Mouse (Mus musculus): ENCODE measurements around the gene Stab1. TPM values are rescaled to one million over a fixed set of nuclear protein-coding genes. Genes with fewer than 3 reads are reported as not detected.

Gene Stab1
- total RNA-seq, 1 experiment from 2014 or later: 74.4 TPM

DNA sequence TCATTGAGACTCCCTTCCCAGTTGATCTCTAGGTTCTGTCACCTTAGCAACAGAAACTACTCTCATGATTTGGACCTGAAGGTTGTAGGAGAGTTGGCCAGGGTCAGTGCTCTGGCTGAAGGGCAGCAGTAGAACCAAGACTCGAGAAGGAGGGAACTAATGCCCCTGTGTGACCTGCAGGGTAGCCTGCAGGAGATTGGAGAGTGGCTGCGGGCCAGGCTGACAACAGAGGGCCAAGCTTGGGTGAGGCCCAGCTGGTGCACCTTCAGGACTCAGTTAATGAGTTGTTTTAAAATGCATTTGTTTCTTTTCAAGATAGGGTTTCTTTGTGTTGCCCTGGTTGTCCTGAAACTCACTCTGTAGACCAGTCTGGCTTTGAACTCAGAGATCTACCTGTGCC lies 3.4 kb downstream of the Stab1 start:
- peak; percentile 69 for DNase-seq

DNA sequence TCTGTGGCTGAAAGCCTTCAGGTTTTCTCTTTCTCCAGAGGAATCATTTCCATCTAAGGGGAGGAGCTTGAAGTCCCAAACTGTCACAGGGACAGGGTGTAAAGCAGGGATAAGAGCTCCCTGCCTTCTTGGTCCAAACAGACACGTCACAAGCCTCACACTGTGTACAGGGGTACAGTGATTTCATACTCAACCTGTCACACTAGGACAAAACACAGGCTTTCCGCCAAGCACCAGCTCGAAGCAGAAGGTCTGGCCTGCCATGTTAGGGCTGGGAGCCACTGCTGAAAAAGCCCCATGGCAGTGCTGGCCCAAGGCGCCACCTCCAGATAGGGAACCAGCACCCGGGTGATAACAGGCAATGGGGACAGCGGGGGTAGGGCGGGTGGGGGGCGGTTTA lies 4.4 kb downstream of the Stab1 start:
- no peak for DNase-seq

DNA sequence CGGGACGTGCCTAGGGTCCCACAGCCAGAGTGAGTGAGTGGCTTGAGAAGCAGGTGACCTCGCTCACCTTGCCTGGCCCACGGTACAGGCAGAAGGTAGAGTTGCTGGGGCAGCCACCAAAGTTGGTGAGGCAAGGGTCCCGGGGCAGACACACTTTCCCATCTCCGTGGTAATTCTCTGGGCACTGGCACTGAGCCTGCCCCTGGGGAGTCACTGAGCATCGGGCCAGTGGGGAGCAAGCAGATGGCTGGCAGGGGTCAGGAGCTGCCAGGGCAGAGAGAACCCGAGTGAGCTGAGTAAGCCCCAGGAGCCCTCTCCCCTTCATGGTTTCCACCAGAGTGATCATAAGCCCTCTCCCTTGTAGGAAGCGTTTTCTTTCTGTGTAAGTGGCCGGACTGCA lies 6.8 kb downstream of the Stab1 start:
- no peak for DNase-seq

DNA sequence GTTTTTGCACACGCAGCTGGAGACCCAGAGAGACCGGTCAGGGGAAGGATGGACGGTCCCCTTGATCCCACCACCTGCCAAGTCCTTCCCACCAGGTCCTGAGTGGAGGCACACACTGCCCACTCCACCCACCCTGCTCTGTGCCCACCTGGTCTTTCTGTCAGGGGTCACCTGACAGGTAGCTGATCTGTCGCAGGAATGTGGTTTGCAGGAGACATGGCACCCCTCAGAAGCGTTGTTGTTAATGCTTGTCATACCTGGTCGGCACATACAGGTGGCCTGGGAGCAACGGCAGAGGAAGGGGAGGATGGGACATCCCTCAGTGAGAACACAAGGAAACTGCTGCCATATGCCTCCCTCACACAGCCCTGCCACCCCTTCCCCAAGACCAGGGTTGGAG lies 7.2 kb downstream of the Stab1 start:
- DNase-seq: no peak

DNA sequence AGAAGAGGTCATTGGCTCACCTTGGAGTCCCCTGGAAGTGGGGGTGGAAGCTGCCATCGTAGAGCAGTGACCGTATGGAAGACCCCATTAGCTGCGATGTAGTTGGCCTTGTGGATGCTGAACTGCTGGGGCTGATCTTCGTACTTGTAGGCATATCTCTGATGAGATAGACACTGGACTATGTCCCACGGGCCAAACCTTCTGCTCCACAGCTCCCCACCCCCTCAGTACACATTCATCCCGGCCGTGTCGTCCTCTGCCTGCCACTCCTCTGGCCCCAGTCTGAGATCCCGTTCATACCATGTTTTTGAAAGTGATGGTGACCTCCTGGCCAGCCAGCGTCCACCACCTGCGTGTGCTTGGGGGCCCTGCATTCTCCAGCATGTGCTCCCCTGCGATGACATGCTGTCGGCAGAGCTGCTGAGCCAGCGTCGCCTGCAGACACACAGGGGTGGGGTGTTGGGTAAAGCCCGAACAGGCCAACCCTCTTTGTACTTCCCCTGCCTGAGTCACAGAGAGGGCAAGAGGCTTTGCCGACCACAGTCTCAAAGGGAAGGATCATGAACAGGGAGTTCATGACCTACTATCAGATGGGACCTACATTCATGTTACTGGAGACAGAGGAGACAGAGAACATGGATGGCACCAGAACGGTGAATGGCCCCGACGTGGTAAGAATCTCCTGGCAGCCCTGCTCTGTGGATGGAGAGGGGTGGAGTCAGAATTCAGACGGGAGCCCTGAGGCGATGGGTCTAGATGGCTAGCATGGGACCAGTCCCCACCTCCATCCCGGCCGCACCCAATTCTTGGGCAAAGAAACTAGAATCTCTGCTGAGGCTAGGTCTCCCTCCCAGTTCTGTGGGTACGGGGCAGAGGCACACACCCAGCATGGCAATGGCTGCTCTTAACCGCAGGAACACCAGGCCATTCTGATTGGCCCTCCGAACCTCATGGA lies 8.0 kb downstream of the Stab1 start:
- no peak for DNase-seq

DNA sequence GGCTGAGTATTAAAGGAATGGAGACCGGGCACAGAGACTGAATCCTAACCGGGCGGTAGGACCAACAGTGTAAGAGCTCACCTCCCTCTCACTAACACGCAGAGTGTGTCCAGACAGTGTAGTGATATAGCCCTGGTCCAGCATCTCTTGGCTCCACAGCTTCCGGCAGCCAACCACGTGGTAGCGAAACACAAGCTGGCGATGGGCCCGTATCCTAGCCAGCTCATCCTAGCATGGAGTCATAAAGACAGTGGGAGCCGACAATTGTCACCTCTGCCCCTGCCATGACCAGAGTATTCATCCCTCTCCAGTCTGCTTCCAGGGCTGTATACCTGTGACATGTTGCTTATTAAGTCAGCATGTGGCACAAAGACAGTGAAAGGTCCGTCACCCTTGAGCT lies 22.7 kb downstream of the Stab1 start:
- no peak for DNase-seq

DNA sequence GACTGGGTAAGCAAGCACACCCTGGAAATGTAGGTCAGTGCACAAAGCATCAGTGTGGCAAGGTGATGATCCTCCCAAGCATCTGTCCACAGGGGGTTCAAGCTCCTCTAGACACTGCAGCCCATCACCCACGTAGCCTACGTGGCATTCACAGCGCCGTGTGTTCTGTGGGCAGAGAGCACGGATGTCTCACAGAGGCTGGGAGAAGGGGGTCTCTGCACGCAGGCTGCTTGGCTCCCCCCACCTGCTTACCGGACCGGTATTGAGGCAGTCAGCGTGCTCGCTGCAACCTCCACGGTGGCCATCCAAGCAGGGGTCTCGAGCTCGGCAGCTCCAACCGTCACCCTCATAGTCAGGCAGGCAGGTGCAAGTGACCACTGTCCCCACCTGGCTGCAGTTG lies 27.4 kb downstream of the Stab1 start:
- DNase-seq: peak; percentile 2

DNA sequence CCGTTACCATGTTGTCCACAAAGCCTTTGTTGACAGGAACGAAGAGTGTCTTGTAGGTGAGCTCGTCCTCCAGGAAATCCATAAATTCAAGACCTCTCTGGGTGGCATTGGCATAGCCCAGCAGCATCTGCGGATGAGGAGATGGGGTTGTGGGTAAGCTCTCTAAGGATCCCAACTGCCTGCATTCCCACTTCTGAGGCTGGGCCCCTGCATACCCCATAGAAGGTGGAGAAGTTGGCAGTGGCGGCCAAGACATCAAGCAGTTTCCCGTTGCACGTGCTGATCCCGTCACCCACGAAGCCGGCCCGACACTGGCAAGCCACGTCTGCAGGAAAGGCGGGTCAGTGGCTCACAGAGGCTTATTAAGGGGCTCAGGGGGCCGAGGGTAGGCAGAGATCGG lies 28.3 kb downstream of the Stab1 start:
- DNase-seq: peak; percentile 2

DNA sequence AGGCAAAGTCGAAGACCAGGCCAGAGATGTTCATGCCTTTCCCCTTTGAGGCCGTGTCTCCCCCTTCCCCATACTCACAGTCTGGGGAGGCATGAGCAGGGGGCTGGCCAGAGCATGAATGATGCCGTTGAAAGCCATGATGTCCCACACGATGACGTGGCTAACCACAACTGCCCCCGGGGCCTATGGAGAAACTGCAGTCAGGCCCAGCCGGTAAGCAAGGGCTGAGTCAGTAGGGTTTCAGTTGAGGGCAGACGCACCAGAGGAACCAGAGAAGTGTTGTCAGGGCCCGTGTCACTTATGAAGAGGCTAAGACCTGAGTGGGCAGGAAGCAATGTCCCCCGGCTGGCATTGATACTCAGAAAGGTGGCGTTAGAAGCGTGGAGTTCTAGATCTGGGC lies 28.8 kb downstream of the Stab1 start:
- DNase-seq: no peak

DNA sequence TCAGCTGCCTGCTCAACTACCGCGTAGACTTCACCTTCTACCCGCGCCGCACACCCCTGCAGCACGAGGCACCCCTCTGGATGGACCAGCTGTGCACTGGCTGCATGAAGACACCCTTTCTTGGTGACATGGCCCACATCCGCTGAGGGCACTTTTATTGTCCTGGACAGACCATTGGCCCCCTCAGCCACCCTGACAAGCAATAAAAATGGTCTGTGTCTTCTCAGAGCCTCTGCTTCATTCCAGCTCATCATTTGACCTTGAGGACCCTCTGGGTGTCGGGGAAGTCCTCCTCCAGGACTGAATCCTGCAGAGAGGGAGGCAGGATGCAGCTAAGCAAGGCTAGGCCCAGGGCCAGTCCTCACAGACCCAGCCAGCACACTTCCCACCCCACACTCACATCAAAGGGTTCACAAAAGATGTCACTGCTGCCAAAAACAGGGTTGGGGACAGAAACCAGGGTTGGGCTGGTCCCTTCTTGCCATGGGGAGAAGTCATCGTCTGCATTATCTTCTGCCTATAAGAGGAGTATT lies 29.5 kb downstream of the Stab1 start:
- peak; percentile 49 for DNase-seq

DNA sequence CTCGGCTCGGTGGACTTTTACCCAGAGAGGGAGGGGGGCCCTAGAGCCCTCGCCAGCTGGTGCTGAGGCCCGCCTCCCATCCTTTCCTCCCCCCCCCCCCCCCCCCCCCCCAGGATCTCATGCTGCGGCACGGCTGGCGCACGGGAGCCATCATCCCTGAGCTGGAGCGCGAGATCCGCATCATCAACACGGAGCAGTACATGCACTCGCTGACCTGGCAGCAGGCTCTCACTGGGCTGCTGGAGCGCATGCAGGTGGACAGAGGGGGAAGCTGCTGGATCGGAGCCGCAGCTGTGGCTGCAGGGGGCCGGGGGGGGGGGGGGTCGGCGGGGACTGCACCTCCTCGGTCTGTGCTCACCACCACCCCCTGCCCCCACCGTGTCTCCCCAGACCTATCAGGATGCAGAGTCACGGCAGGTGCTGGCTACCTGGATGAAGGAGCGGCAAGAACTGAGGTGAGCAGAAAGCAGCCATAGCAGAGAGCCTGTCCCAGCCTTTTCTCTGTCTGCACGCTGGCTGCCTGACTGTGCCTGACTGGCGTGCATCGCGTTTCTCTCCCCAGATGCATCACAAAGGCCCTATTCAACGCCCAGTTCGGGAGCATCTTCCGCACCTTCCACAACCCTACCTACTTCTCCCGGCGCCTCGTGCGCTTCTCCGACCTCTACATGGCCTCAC lies 30.1 kb downstream of the Stab1 start:
- no peak for DNase-seq

DNA sequence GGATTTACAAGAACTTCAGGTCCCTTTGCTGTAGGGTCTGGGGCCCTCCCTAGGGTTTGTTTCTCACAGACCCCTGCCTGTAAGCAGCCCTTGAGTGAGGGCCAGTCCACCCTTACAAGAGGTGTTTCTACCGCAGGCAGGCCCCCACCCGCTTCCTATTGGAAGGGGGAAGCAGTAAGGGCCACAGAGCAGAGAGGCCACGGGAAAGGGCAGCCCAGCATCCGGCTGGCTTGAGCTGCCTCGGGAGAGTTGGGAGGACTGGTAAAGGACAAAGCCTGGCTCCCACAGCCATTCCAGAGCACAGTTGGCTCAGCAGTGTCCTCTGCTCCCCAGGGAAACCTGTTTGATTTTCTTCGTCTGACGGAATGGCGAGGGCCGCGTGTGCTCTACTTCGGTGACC lies 30.6 kb downstream of the Stab1 start:
- DNase-seq: peak; percentile 57

DNA sequence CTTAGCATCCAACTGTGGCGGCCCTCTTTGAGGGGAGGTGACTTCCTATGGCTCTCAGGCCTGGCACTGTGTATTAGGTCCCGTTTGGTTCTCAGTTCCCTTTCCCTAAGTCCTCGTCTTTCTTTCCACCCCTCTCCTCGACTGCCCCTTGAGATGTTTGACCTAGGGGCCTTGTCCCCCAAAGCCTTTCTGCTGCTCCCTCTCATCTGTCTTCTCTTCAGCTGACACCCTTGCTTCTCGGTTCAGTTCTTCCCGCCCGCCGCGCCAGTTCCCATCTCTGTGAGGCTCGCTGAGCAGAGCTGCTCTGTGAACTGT lies 31.2 kb downstream of the Stab1 start:
- no peak for DNase-seq

DNA sequence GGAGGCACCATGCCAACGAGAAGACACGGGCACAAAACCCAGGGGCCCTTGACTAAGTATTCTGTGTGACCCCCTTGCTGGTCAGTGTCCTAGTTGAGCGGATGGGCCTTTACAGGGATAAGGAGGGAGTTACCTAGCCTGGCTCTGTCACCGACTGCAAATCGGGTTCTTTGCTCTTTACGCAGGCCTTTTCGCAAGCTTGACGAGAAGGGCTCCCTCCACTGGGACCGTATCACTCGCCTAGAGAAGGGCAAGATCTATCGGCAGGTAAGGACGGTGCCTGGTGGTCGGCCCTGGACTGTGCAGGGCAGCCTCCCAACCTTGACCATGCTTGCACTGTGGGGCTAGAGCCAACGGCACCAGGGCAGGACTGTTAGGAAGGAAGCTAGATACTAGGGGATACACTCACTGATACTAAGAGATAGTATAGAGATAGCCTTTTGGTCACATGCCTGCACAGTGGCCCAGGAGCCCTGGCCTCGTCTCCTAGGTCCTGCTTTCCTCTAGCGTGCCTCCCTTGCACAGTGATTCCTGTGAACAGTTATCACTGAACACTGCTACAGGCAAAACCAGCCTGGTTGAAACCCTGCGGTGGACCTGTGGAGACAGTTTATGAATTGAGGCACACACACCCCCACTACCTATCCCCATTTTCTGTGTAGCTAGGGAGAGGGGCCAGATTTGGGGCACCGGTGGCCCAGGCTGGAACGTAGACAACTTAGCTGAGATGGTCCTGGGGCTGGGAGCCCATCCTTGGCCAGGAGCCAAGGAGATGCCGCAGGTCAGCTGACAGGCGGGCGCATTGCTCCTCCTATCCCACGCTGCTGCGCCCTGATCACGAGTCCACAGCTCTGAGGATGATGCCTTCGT lies 31.8 kb downstream of the Stab1 start:
- DNase-seq: no peak

DNA sequence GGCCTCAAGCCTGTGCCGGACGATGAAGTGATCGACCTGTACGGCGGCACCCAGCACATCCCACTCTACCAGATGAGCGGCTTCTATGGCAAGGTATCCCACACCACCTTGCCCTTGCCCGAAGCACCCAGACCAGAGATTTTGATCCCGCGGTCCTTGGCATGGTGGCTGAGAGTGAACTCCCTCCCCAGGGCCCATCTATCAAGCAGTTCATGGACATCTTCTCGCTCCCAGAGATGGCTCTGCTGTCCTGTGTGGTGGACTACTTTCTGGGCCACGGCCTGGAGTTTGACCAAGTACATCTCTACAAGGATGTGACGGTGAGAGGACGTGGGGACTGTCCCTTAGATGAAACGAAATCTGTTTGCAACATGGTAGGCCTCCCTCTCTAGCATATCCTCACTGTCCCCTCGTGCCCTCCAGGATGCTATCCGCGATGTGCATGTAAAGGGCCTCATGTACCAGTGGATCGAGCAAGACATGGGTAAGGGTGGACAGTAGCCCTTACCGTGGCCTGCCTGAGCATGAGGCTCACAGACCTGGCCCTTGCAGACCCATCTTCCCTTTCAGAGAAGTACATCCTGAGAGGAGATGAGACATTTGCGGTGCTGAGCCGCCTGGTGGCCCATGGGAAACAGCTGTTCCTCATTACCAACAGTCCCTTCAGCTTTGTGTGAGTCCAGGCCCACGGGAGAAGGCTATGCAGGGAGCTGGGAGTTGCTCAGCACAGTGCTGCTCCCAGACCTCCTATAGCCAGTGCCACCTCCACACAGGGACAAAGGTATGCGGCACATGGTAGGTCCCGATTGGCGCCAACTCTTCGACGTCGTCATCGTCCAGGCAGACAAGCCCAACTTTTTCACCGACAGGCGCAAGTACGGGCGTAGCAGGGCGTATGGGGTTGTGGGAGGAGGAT lies 32.7 kb downstream of the Stab1 start:
- no peak for DNase-seq

DNA sequence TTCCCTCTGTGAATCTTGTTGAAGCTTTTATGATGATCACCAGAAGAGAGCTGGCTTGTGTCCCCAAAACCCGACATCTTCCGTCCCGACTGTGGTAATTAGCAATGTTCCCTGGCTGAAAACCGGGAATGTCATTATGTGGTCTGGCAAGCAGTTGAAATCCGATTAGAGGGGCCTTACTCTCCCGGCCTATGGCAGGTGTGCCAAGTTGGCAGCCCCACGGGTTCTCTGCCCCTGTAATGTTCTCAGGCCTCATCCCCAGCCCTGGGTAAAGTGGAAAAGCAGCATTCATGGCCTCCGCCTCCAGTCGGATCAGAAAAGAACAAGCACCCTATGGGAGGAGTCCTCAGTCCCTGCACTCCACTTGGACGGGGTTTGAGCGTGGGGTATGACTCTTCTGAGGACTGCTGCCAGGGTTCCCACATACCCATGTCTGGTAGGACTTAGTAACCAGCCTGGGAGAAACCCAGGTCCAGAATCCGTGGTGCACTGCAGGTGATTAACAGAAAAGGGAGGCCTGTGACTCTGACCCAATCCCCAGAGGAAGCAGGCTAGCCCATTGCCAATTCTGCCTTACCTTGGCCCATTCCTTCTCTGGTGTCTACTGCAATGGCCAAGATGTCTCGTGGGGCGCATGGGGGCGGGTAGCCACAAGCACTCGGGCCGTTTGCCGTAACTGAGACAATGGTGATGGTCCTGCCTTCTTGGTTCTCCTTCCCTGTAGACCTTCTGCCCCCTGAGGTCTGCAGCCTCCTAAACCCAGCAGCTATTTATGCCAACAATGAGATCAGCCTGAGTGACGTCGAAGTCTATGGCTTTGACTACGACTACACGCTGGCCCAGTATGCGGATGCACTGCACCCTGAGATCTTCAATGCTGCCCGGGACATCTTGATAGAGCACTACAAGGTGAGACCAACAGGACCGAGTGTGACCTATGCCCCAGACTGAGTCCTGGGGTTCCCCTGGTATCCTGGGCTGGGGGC lies 34.1 kb downstream of the Stab1 start:
- DNase-seq: peak; percentile 44

DNA sequence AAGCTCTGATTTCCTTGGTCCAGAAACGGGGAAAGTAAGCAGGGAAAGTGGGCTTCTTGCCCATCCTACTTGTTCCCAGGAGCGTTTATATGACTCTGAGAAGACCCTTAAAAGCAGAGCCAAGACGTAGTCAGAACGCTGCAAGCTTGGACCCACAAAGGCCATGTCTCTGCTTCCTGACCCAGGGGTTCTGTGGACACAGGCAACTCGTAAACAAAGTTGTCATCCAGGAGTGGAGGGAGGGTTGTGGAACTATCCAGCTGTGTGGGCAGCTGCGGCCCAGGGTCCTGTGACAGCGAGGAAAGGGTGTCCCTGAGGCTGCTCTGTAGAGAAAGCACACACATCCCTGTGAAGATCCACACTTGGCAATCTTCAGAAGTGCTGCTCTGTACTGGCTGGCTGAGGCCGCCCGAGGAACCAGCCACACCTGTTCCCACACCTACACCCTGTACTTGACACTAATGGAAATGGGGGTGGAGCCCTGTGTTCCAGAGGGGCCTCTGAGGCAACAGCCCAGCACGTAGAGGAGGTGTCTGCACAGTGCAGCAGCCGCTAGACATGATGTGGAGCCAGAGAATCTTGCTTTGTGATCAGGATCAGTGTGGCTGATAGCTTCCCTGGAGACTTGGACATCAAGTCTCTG lies 35.3 kb downstream of the Stab1 start:
- no peak for DNase-seq

DNA sequence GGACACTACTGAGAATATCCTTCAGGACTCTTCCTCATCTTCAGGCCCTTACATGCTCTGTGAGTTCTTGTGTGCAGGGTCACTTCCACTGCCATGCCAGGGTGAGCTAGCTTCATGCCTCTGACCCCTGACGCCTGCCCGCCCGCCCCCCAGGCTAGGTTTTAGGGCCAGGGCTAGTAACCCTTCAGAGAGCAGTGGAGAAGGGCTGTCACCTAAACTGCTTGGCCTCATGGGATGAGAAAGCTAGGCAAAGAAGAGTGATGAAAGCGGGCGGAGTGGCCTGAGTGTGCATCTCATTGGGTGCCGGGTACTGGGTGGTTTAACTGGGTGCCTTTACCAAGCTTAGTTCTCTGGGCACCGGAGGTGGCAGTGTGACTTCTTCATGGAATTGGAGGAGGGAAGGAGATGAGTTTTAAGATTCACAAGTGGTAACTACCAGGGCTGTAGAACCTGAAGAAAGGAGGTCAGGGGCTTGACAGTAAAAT lies 35.9 kb downstream of the Stab1 start:
- no peak for DNase-seq

DNA sequence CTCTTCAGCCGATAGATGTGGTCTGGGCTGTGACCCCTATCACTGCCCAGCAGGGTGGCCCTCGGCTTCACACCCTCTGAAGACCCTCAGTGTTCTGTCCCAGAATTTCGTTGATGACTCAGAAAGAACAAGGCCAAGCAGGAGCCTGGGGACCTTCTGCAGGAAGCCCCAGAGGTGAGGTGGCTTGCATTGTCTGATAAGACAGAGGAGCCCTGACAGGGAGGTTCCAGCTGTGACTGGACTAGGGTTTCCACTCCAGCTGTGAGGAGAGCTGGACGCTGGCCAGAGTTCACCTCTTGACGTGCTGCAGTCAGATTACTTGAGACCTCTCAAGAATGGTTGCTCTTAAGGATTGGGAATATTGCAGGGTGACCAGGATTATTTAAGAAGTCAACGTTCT lies 36.4 kb downstream of the Stab1 start:
- peak; percentile 43 for DNase-seq
